Mouse (Mus musculus) monocyte, adult 5-6 weeks (primary cell): ENCODE measurements around the gene Dync2li1. TPM values are rescaled to one million over a fixed set of nuclear protein-coding genes. Genes with fewer than 3 reads are reported as not detected.

ENCODE experiments used
- ATAC-seq: fragments of 153-309, 156-312 bp; replicated peaks from 2 replicates; pipeline ENCODE4 v1.8.0; 2017; ENCODE audit warnings: mild to moderate bottlenecking; ENCODE audit not compliant: low TSS enrichment, insufficient number of reproducible peaks, severe bottlenecking, poor library complexity, low FRiP score
- total RNA-seq: library from RNA; stranded (forward); fragments of 200-1000, 200-491, 200-594 nt; gene quantifications from 3 replicates; pipeline ENCODE4 v1.2.3, GENCODE M21; 2017

Dync2li1 gene
- total RNA-seq, 1 experiment from 2014 or later: 1.3 TPM

GRCm38 (mm10) chr17:84639796-84640378, 13.6 kb downstream of the Dync2li1 start:
- ATAC-seq: no peak

- ATAC-seq: no peak
Measured at GRCm38 (mm10) chr17:84641893-84642292, 15.6 kb downstream of the Dync2li1 start.

DNA sequence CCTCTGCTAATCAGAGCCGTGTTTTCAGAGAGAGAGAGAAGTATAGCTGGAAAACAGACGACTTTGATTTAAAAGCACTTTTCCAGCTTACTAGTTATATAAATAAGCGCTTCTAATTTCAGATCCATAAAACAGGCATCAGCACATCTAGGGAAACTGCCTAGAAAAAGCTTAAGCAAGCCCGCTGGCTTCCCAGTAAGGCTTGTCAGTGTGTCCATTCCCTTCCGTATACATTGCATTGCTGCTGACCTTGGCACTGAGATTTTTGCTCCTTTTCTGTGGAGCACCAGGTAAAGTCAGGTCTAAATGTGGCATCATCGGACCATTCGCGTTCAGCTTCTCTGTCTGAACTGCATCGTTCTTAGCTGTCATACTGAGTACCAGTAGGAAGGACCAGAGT, 16.0 kb downstream of the Dync2li1 start:
- no peak for ATAC-seq

- ATAC-seq: no peak
Measured at GRCm38 (mm10) chr17:84644292-84645050, 18.2 kb downstream of the Dync2li1 start.

GRCm38 (mm10) chr17:84645119-84645518, 18.8 kb downstream of the Dync2li1 start:
- no peak for ATAC-seq

DNA sequence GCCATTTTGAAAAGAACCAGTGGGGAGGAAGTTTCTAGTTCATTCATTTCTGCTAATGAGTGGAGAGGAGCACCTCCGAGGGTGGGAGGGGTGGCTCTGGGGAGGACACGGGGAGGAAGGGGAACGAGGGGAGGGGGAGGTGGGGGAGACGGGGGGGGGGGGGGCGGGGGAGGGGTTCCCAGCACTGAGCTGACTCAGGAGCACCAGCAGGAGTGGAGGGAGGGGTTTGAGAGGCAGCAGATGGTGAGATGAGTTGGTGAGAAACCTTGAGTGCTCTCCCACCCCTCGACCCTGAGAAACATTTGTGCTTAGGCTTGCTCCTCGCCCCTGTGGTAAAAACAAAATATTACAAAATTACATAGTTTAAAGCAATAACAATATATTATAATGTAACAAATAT, 19.6 kb downstream of the Dync2li1 start:
- no peak for ATAC-seq

- ATAC-seq: peak; percentile 48
Measured at GRCm38 (mm10) chr17:84646477-84646876, 20.2 kb downstream of the Dync2li1 start.

DNA sequence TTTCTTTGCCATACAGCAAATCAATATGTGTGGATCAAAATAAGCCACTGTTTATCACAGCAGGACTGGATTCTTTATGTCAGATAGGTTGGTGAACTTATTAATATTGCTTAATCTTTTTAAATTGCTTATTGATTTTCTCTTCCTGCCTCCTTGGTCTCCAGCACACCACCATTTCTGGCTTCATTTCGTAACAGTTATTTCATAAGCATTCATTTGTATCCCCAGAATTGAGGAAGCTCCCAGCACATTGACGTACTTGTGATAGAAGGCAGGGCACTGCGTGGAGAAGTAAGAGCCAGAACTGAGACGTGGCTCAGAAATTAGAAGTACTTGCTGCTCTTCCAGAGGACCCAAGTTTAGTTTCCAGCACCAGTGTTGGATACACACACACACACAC, 21.3 kb downstream of the Dync2li1 start:
- peak; percentile 90 for ATAC-seq

- ATAC-seq: no peak
Measured at GRCm38 (mm10) chr17:84650302-84651017, 24.2 kb downstream of the Dync2li1 start.

GRCm38 (mm10) chr17:84653544-84653943, 27.2 kb downstream of the Dync2li1 start:
- ATAC-seq: no peak

DNA sequence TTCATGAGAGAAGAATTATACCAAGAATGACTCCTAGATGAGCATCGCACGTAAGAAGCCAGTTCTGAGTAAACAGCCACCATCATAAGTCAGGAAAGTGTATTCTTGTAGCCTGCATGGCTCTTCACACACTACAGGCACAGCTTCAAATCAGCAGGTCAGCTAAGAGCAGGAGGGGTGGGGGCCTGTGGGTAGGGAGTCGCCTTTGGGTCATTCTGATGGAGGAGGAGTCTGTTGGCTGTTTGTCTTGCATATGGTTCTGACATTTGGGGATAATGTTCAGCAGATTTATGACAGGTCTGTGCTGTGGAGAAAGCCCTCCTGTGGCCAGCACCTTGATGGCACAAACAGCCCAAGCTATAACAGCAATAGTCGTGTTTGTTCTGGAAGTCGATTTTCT, 29.9 kb downstream of the Dync2li1 start:
- ATAC-seq: no peak

DNA sequence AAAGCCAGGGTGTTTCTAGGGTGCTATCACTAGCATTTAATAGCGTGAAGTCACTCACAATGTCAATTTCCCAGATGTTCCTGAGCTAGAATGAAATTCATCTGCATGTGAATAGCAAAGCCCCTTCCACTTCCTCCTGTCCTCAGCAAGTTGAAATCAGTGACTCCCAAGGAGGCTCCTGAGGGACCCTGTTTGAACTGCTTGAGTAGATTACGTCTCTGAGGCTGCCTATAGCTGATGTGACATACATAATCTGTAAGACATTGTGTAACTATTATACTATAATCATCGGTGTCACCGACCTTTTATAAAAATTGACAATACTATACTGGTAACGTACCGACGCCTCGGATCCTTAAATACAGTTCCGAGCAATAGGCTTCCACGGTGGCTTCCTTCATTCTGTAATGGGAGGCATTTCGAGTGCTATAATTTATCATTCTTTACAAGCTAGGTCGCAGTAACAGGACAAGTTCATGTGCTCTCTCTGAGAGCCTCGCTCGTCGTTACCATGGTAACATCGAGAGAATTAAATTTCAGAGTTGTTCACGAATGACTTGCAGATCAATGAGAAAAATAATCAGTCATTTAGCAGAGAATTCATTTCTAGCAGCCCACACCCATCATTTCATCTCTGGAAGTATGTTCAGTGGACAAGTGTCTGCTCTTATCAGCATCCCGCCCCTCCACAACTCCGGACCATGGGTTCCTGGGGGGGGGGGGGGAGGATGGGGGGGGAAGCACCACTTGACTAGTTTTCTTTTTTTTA, 30.5 kb downstream of the Dync2li1 start:
- no peak for ATAC-seq

- no peak for ATAC-seq
Measured at GRCm38 (mm10) chr17:84657422-84657732, 31.1 kb downstream of the Dync2li1 start.

GRCm38 (mm10) chr17:84657782-84658181, 31.5 kb downstream of the Dync2li1 start:
- ATAC-seq: no peak

- no peak for ATAC-seq
Measured at GRCm38 (mm10) chr17:84658195-84658594, 31.9 kb downstream of the Dync2li1 start.

- ATAC-seq: no peak
Measured at GRCm38 (mm10) chr17:84658951-84659350, 32.7 kb downstream of the Dync2li1 start.

DNA sequence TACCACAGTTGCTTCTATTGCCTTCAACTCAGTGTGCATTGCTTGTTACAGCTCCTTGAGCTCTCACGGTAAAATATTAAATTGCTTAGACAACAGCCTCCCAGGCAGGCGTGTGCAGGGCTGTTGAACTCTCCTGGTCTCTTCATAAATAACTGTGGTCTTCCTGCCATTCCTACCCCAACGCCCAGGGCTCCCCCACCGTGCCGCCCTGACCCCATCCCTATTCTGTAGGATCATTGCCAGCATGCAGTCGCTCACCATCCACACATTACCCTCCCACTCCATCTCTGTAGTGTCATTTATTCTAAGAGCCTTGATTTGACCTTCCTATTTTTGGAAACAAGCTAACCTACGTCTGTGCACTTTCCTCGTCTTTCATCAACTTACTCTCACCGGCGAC, 38.8 kb downstream of the Dync2li1 start:
- ATAC-seq: no peak

DNA sequence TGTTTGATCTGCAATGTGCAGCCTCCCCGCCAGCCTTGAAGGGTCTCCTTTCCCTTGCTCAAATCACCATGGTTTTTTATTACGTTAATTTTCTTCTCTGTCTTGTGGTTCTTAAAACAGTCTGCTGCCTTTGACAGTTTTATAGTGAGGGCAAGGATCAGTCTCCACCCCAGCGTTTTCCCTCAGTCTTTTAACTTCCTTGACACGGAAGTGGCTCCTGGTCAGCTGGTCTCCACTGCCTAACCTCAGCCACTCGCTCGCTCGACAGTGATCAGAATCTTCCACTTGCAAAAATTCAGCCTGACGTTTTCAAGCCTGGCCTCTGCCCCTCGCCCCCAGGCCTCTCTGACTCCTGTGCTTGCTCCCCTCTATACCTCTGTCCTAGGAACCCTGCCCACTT, 39.4 kb downstream of the Dync2li1 start:
- no peak for ATAC-seq

- ATAC-seq: no peak
Measured at GRCm38 (mm10) chr17:84667848-84668247, 41.6 kb downstream of the Dync2li1 start.
